ENCODE assay signal across 8 mouse cellular contexts in the genomic region with DNA sequence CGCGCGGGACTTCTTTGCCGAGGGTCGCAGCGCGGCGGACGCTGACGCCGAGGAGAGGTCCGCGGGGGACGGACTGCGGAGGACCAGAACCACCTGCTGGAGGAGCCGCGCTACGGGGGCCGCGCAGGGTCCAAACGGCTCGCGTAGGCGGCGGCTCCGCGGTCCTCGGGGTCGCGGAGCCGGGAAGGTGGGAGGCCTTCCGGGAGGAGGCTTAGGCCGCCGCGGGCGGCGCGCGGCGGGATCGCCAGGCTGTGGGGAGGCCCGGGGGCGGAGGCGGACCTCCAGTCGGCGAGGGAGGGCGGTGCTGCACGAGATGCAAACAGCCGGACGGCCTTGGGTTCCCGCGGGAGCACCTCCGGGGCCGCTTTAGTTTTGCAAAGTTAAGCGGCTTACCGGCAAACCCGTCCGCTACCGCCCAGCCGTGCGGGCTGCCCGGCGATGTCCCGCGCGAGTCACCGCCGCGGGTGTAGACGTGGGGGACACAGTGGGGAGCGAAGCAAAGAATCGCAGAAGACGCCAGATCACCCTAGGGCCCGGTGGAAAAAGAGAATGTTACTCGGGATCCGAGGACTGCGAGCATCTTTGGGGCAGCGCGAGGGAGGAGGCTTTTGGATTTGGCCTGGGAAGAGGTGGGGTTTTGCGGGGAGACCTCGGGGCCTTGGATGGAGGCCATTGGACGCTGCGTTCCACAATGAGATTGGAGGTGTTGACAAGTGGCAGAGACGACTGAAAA. TPM values are rescaled to one million over a fixed set of nuclear protein-coding genes. Genes with fewer than 3 reads are reported as not detected.
DNase-seq lines count a peak whose midpoint lies in the region; ATAC-seq and TF ChIP-seq lines count a peak whose summit lies in the region.

No protein-coding gene starts in this region.

- no peak for TF ChIP-seq CTCF in left cerebral cortex, adult 2 months (IDR thresholded peaks at IDR 0.05)

- peak overlapping the region; percentile 82 for H3K4me2 ChIP-seq in hindbrain, embryonic 14.5 days (replicated peaks)

- WGBS in hindbrain, embryonic 14.5 days = under 1% methylated on average over 69 of the region's 84 CpGs

- peak; percentile 85 for ATAC-seq in hindbrain, embryonic 14.5 days (ENCODE audit: low FRiP score)
- peak; percentile 66 for ATAC-seq in megakaryocyte, adult 5-6 weeks (ENCODE audit: poor library complexity, severe bottlenecking)

- peak overlapping the region; percentile 69 for H3K27ac ChIP-seq in hindbrain, embryonic 14.5 days
- peak overlapping the region; percentile 30; the same call in 1 of the 2 replicates for H3K27ac ChIP-seq in left cerebral cortex, adult 2 months

- H3K9ac ChIP-seq in hindbrain, embryonic 14.5 days = peak overlapping the region; percentile 77

- intact Hi-C loops in left cerebral cortex, adult 2 months (cut with DNase I) = no loop called here

- H3K27me3 ChIP-seq in hindbrain, embryonic 14.5 days (ENCODE audit: control insufficient read depth, insufficient read depth, low read length) = no peaks in the 10 kb centered on the region

- peak overlapping the region; percentile 93 for H3K4me3 ChIP-seq in hindbrain, embryonic 14.5 days (replicated peaks; ENCODE audit: low read length)
- H3K4me3 ChIP-seq in left cerebral cortex, adult 2 months = peak overlapping the region; percentile 71

- DNase-seq in R1 (ENCODE audit: low read depth, low spot score) = peak; percentile 76
- DNase-seq in cerebellum, adult 9-11 months = peak; percentile 62
- DNase-seq in frontal cortex, postnatal 14 days (ENCODE audit: low spot score in 2 of 2) = peak; percentile 22 to 37
- peak; percentile 72 for DNase-seq in hindbrain, embryonic 14.5 days (ENCODE audit: low spot score)
- peak; percentile 56 to 57 for DNase-seq in left cerebral cortex, adult 2 months (ENCODE audit: extremely low spot score in 1 of 2, low spot score in 2 of 2)
- DNase-seq in right cerebral cortex, postnatal 36 days (ENCODE audit: low spot score in 2 of 2) = peak; percentile 11 to 36
- peak; percentile 76 to 77 for DNase-seq in urinary bladder, postnatal 4 days (ENCODE audit: low spot score in 2 of 2)

- H3K4me1 ChIP-seq in hindbrain, embryonic 14.5 days (replicated peaks; ENCODE audit: control insufficient read depth, insufficient read depth, low read length) = peaks cover 16% of the 10 kb centered on the region; the same call in 1 of the 2 replicates

- H3K9me3 ChIP-seq in hindbrain, embryonic 14.5 days (ENCODE audit: control insufficient read depth, low read length) = no peaks in the 10 kb centered on the region

- H3K36me3 ChIP-seq in hindbrain, embryonic 14.5 days (replicated peaks; ENCODE audit: control insufficient read depth, insufficient read depth) = no peaks in the 10 kb centered on the region

RNA-seq across cellular contexts. Expression of a gene that starts 1.1 kb away (rescaled TPM):
- polyA plus RNA-seq in hindbrain, embryonic 14.5 days (2014; fragmentation: Nextera tagmentation; extraction: Ambion mirVana) = 25.6 and 29.9 TPM in 2 replicates
- 10 to 100 TPM; 16.8 to 20.3 TPM for total RNA-seq in left cerebral cortex, adult 2 months (2021)
- 8.9 and 16.6 TPM in 2 replicates for total RNA-seq in megakaryocyte, adult 5-6 weeks (2015)
- total RNA-seq in megakaryocyte, adult 5-6 weeks (2017) = 7.9 and 10.0 TPM in 2 replicates

RNA-seq across cellular contexts. Expression of a gene that starts 59.0 kb away (rescaled TPM):
- polyA plus RNA-seq in hindbrain, embryonic 14.5 days (2014; fragmentation: Nextera tagmentation; extraction: Ambion mirVana) = 120 and 149 TPM in 2 replicates
- 100 to 1,000 TPM; 145 to 146 TPM for total RNA-seq in left cerebral cortex, adult 2 months (2021)
- 48.1 and 49.5 TPM in 2 replicates for total RNA-seq in megakaryocyte, adult 5-6 weeks (2015)
- 55.3 and 61.5 TPM in 2 replicates for total RNA-seq in megakaryocyte, adult 5-6 weeks (2017)

Comparison
In these comparisons a context has a peak if more than half of its experiments do, and no peak if none do; other contexts are left out.
1. Peak in every context shown above with its lines: DNase-seq, ATAC-seq, H3K4me3 ChIP-seq and H3K27ac ChIP-seq.
2. DNase-seq: peak in every context shown above with its lines; median percentile 76 in urinary bladder, postnatal 4 days; 76 in R1; 72 in hindbrain, embryonic 14.5 days; 62 in cerebellum, adult 9-11 months; 56 in left cerebral cortex, adult 2 months; 30 in frontal cortex, postnatal 14 days; 24 in right cerebral cortex, postnatal 36 days.